Mouse (Mus musculus) lung, postnatal 4 days (tissue): ENCODE data around the gene Gm10447.

Experiments
- DNase-seq, 2 experiments: peaks; one replicate each; pipeline ENCODE4 v3.0.0; 2021

The Gm10447 gene

DNA sequence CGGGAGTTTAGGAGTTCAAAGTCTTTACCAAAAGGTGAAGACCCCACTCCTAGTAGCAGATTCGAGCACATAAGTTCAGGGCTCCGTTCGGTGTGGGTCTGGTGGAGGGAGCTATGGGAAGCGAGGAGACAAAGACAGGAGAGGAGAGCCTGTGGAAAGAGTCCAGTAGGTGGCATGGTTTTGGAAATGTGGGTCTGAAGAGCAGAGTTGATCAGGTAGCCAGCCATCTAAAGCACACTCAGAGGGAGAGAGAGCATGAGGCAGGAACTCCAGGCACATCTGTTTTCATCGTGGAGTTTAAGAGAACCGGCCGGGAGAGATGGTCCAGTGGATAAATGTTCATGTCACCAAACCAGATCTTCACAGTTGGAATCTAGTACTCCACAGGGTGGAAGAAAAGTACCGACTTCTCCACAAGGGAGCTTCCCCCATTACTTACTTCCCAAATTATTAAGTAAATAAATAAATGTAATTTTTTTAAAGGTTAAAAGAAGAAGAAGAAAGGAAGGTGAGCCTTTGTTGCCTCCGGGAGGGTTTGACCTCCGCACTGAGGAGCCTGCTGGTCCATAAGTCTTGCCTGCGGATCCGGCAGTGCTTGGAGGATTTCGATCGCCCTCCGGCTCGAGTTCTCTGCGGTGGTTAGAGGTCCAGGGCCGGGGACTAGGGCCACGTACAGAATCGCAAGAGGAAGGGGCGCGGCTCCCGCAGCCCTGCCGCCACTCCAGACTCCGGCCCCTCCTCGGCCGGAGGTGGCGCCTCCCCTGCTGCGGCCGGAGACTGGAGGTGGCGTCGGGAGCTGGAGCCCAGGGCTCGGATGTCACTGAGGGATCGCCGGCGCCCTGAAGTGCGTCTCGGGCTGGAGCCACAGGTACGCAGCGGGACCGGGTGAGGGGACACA, at the start of gene Gm10447, which contains the start of gene Shroom1:
Gm10447 (minus strand) TSS at position 637 of the 898 bp plus-strand sequence.
Shroom1 (plus strand) TSS at position 732 of the 898 bp plus-strand sequence.
- peak; percentile 76 to 84 for DNase-seq

DNA sequence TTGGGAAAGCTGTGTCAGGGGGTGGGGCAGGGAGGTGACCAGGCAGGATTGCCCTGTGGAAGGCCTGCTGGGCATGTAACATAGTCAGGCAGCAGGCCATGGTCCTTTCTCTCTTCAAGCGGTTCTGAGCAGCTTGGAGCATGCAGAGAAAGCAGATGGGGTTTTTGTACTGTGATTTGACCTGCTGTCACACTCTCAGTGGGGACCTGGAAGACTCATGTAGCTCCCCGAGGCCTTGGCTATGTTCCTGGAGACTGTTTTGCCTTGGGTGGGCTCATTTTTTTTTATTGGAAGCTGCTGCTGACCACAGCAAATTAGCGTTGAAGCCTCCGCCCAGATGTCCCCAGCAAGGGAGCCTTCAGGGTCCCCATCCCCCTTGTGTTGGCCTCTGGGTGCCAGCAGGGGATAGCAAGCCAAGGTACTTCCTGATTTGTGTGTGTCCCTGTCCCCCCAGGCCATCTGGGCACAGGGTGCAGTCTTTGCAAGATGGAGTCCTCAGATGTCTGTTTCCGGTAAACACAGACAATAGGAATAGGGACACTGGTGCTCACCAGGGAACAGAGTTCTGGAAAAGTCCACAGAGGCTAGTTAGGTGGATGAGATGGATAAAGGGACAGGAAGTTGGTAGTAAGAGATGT, 48.2 kb upstream of the Gm10447 start:
- DNase-seq: no peak

DNA sequence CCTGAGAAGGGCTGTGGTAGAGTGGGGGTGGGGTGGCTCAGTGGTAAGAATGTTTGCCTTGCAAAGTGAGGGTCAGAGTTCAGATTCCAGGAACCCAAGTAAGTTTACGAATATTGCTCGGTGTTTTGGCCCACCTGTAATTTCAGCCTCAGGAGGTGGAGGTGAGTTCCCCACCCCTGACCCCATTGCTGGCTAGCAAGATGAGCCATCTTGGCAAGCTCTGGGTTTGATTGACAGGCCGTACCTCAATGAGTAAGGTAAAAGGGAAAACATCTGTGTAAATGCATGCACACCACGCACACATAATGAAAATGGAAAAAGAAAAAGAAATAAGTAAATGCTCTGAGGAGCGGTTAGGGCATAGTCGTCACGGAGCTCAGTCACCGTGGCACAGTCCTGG, 47.5 kb upstream of the Gm10447 start:
- no peak for DNase-seq

DNA sequence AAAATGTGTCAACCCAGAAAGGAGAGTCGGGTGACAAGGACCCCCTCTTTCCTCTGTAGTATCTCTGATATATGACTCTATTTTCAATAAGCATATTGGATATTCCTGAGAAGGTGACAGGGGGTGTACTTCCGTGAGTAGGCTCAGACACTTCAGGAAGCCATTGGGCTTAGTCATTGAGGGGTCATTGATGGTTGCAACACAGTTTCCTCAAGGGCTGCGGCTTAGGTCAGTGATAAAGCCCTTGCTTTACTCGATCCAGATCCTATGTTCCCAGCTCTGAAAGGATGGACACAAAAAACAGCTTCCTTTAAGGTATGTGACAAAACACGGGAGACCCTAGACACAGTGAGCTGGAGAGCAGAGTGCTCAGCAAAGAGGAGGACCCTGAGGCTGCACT, 46.8 kb upstream of the Gm10447 start:
- DNase-seq: no peak

DNA sequence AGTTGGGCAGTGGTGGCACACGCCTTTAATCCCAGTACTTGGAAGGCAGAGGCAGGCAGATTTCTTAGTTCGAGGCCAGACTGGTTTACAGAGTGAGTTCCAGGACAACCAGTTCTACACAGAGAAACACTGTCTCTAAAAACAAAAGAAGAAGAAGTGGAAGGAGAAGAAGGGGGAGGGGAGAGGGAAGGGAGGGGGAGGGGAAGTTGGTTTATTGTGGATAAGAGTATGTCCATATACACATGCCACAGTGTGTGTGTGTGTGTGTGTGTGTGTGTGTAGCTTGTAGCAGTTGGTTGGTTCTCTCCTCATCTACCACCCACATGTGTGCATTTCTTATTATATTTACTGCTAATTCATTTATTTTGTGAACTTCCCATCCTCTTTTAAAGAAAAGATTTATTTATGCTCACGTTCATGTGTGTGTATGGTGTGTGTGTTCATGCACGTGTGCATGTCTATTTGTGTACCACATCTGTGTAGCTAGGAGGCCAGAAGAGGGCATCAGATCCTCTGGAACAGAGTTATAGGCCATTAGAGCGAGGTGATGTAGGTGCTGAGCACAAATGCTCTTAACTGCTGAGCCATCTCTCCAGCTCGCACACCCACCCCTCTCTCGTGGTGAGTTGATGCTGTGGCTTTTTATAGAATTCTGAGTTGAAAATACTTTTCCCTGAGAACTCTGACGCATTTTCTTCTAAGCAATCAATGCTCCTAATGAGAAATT, 45.3 kb upstream of the Gm10447 start:
- no peak for DNase-seq

DNA sequence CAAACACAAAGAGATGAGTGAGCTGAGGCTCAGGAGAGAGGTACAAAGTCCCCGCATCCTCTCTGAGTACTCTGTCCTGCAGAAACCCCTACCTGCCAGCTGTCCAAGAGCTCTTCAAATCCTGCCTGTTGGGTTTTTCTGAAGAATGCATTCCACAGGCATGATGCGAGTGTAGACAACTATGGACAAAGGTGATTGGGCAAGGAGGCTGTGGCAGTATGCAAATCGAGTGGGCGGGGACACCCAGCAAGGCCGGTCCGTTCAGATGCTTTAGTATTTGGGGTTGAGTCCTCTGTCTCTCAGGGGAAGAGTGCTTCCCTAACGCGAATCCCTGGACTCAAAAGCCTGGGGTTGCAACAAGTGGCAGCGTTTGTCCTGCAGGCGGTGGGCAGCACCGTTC, 43.7 kb upstream of the Gm10447 start:
- DNase-seq: peak; percentile 67 to 80

DNA sequence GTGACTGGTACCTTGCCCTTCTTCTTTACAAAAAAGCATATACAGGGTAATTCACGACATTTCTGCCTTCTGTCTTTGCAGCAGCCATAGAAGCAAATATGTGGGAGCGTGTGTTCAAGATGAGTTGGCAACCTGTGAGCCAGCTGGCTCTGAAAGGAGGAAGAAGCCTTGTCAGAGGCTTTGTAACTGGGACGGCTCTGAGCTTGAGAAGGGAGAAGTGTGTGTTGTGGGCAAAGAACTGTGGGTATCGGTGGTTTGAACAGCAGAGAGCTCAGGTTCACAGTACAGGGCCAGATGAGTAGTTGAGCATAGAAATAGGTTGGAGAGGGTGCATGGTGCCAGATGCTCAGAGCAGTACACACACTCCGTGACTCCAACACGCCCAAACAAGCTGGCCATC, 40.0 kb upstream of the Gm10447 start:
- DNase-seq: no peak

DNA sequence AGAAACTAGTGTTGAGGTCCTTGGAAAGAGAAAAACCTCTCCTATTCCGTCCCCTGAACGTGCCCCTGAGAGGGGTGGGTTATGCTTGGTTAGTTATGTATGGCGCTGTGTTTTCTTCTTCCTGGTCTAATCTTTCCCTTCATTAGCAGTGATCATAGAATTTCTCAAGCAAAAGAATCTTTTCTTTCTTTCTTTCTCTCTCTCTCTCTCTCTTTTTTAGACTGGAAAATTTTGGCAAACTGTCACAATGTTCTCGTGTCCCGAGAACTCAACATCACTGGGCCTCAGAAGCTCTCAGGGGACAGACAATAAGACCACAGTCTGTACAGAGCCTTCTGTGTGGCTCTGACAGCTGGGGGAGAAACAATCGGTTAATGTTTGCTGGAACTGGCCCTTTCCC, 38.5 kb upstream of the Gm10447 start:
- no peak for DNase-seq

DNA sequence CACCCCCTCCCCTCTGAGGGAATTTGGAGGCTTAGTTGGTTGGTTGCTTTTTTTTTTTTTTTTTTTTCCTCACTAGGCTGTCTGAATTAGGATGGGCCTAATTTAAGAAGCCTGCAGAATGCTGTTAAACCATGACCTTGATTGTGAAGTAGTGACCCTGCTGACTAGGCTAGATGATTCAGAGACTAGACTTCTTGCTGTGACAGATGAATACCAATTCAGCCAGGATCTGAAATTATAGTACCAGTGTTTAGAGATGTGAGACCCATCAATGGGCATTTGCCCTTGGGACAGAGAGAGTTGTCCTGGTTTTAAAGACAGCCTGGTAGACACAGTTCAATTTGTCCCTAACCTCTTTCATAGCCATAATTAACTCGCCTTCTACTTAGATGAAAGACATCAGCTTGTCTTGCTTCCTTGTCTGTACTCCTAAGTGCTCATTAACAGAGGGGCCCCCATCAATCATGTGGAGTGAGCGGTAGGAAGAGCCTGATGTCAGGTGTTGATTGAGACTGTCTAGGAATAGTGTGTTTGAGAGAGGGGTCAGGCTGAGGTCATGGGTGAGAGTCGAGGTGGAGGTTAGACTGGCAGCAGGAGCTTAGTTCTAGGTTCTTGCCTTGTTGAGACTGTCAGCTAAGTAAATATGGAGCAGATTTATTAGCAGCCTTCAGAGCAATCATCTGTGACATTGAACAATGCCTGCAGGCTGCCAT, 36.5 kb upstream of the Gm10447 start:
- no peak for DNase-seq

DNA sequence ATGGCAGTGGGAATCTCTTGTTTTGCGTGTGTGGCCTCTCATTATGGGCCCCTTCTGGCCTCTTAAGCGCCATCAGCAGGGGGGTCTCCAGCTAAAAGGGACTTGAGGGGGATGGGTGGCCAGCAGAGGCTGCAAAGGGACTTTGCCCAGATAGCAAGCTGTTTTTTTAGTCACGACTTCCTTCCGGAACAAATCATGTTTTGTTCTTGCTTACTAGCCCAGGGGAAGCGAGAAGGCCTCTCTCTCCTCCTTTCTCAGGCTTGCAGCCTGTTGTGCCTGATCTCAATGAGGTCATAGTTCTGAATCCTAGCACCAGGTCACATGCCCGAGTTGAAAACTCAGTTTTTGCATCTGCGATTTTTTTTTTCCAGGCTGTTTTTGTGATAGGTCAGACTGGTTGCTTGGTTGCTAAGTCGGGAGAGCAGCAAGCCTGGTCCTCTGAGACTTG, 35.1 kb upstream of the Gm10447 start:
- DNase-seq: no peak

DNA sequence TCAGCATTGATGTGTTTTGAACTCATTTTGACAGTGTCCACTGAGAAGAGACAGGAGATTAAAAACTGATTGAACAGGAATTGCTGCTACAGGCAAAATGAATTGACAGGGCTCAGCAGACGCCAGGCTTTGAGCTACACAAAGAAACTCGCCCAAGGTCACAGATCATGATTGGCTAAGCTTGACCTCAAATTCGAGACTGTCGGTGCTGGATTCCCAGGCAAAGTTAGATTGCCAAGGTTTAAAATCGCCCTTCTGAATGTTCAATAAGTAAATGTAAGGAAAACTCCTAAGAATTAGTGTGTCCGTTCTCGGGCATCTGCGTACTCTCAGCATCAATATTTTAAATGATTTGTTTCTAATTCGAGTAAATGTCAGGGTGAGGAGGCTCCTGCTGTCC, 32.5 kb upstream of the Gm10447 start:
- DNase-seq: no peak

DNA sequence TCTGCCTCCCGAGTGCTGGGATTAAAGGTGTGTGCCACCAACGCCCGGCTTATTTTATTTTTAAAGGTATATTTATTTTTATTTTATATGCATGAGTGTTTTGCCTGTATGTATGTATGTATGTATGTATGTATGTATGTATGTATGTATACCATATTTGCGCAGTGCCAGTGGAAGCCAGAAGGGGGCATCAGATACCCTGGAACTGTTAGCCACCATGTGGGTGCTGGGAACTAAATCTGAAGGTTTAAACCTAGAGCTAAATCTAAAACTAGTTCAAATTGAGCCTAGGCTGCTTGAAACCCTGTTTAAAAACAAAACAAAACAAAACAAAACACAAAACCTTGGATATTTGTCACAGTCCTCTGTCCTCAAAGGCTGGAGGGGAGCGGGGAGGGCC, 32.1 kb upstream of the Gm10447 start:
- no peak for DNase-seq

DNA sequence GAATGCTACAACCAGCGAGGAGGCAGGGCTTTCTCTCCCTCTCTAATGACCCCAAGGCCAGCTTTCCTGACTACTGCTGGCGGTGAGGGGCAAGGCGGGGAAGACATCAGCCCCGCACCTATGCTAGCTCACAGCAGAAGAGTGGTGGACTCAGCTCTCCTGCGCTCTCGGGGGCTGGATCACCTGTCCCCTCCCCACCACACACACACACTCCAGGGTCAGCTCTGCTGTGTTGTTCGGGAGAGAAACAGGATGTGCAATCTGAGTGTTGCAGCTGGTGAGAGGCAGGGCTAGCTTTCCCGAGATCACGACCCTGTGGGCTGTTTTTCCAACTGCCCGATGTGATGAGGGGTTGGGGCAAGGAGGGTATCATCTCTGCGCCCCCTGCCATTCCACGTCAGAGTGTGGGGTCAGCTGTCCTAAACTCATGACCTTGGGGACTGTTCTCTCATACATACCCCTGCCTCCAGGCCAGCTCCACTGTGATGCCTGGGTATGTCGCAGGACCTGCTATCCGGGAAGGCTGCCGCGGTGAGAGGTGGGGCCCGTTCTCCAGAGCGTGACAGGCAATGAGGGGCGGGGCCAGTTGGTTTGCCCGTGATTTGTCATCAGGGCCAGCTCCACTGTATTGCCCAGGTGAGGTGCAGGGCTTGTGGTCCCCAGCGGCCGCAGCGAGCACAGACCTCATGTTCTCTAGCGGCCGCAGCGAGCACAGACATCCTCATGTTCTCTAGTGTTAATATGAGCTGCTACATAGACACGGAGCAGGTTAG, 30.1 kb upstream of the Gm10447 start:
- DNase-seq: peak in 1 of 2 experiments; percentile 42

DNA sequence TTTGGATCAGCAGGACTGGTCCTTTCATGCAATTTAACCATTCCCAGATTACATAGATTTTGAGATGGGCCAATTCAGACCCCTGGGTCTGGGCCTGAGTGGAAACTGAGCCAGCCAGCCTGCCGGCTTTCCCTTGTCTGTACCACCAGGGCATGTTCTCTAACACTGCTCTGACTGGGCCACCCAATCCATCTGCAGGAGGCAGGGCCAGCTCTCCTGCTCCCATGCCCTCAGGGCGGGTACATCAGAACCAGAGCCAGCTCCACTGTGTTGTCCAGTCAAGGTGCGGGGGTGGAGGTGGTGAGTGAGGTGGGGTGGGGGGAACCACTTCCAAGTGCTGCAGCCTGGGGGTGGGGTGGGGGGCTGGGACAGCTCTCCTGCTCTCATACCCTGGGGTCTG, 29.4 kb upstream of the Gm10447 start:
- DNase-seq: no peak

DNA sequence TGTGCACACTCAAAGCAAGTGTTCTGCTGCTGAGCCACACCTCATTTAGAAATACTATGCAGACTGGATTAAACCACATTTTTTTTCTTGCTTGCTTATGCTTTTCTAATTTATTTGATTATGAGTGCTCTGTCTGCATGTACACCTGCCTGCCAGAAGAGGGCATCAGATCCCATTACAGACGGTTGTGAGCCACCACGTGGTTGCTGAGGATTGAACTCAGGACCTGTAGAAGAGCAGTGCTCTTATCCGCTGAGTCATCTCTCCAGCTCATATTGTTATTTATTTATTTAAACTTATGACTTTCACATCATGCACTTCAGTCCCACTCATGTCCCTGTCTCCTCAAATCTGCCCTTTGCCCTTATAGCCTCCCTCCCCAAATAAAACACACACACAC, 28.8 kb upstream of the Gm10447 start:
- DNase-seq: no peak

DNA sequence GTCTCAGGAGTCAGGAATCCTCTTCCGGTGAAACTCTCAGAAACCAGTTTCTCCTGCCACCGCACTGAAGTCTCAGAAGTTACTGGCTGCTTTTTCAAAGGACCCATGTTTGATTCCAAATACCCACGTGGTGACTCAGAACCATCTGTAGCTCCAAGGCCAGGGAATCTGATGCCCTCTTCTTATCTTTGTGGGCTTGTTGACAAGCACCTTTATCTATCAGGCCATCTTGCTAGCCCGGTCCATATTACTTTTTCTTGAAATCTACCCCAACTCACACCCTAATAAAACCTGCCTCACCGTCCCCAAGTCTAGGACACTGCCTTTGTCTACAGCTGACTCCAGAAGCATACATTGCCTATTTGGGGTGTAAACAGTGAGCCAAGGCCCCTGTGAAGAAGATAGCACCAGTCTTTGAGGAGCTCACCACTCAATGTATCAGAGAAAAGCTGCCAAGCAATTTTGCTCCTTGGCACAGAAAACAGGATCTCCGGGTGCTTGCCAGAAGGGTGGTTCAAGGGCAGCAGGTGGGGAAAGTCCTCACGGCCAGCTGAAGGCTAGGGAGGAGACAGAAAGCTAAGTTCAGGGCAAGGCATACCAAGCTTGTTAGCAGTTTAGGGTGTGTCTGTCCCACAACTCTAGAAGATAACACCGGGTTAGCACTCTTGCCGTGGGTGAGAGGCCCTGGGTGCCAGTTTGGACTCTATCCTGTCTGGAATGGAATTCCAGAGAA, 26.4 kb upstream of the Gm10447 start:
- DNase-seq: no peak

DNA sequence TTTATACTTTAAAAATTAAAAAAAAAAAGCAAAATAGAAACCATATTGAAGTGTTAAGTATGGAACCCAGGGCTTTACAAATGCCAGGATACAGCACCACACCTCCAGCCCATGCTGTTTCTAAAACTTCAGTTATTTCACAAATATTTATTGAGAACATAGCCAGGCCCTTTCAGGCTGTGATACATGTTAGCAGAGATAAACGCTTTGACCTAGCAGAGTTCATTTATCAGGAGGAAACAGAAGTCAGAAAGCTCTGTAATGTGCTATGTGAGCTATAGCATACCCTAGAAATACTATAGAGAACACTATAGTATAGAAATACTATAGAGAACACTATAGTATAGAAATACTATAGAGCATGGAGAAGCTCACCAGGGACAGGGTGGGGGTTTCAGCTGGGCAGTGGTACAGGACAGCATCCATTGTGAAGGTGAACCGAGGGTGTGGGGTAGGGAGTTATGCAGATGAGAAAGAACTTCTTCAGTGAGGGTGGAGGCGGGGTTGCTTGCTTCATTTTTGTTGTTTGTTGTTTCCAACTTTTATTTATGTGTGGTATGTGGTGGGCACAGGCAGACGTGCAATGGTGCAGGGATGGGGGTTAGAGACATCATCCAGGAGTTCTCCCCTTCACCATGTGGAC, 24.3 kb upstream of the Gm10447 start:
- no peak for DNase-seq

DNA sequence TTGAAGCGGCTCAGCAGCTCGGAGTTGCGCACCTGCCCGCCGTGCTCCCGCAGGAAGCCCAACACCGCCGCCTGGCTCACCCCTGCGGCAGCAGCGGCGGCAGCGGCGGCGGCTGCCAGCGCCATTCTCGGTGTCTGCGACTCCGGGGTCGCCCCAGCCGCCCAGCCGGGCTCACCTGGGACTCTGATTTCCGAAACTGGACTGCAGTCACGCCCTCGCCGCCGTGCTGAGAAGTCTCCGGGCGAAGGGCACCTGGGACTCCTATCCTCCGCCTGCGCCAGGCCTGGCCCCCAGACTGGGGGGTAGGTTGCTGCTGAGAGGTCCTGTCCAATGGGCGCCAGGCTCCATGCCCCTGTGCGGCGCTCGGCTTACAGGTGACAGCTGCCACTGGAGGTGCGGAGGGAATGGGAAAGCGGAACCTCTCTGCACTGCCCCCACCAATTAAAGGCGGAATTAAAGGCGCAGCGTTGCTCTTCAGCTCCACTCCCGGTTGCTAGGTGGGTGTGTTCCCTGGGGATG, 22.9 kb upstream of the Gm10447 start, which contains the start of the genes Gm9945 and Sowaha:
Gm9945 (plus strand) TSS at position 384 of the 519 bp plus-strand sequence.
Sowaha (minus strand) TSS at position 492 of the 519 bp plus-strand sequence.
- peak; percentile 34 to 54 for DNase-seq

DNA sequence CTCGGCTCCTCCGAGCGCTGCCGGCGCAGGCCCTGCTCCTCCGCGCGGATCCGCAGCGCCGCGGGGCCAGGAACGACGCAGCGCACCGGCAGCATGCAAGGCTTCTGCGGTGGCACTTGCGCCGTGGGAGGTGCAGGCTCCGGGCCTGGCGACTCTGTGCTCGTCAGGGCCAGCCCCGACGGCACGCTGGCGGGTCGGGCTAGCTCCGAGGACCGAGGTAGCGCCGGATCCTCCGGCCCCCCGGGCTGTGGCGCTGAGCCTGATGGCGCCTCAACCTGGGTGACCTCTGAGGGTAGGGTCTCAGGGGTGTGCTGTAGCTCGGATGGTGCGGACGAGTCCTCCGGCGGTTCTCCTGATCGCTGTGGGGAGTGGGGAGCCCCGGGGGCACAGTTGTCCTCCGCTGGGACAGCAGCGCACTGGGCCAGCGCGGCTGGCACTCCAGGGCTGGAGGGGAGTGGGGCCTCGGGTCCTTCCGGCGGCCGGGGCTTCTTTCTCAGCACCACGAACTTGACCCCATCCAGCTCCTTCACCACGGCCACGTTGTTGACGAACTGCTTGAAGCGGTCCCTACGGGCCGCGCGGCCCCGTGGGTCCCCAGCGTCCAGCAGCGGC, 22.4 kb upstream of the Gm10447 start:
- no peak for DNase-seq
